Mouse (Mus musculus): Measurements from ENCODE around the gene Gpd1.

- TF ChIP-seq POLR2A (IDR thresholded peaks at IDR 0.05; ENCODE audit: control insufficient read depth, extremely low read depth, insufficient read depth, low read length, poor library complexity) (no peak), CTCF (IDR thresholded peaks at IDR 0.05; ENCODE audit: borderline replicate concordance, control insufficient read depth, extremely low read depth, insufficient read depth, low read length, poor library complexity) (no peak)
Measured at GRCm38 (mm10) chr15:99699715-99700114, 17.6 kb upstream of the Gpd1 start.

Measured in thymus, adult 2 months (tissue).